Mouse (Mus musculus): Measurements from ENCODE around the gene Hist1h3h. TPM values are rescaled to one million over a fixed set of nuclear protein-coding genes. Genes with fewer than 3 reads are reported as not detected.
A peak's percentile ranks its signal among the peaks of the same experiment; 100 is the strongest.
"Not testable (repeated sequence)": the region's sequence is repeated elsewhere in the genome, so short reads cannot be mapped to it uniquely, and the experiment has no call there.

Gene Hist1h3h
- polyA plus RNA-seq, 1 experiment from 2014 or later, result 6.3 TPM

DNA sequence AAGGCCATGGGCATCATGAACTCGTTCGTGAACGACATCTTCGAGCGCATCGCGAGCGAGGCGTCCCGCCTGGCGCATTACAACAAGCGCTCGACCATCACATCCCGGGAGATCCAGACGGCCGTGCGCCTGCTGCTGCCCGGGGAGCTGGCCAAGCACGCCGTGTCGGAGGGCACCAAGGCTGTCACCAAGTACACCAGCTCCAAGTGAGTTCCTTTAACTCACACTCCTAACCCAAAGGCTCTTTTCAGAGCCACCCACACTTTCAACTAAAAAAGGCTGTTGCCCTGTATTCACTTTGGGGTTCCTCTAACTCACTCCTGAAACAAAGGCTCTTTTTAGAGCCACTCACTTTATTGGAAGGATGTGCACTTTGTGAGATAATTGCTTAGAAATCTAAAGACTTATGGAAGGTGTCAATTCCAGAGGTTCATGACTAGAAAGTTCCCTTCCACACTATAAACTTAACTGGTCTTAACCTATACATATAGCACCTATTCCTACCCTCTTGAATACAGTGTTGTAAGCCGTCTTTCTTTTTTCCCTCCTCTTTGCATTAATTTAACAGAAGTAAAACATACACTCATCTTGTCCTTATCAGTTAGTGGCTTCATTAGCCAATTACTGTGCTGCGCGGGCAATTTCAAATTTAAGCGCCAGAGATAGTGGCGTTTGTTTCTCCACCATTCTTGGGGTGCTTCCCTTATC is 37.0 kb downstream of the Hist1h3h start:
- H3K36me3 ChIP-seq; H3K9me3 ChIP-seq; ATAC-seq (ENCODE audit: insufficient read depth, low FRiP score, low read depth); H3K4me1 ChIP-seq; H3K27me3 ChIP-seq (replicated peaks): not testable (repeated sequence)
- peak overlapping the region; percentile 92 for H3K27ac ChIP-seq
- H3K9ac ChIP-seq, result peak overlapping the region; percentile 22; the same call in 1 of the 2 replicates
- peak overlapping the region; percentile 47 for H3K4me3 ChIP-seq (replicated peaks)
- peak overlapping the region; percentile 70 for H3K4me2 ChIP-seq
- WGBS, result under 1% methylated on average over 21 of the region's 26 CpGs

DNA sequence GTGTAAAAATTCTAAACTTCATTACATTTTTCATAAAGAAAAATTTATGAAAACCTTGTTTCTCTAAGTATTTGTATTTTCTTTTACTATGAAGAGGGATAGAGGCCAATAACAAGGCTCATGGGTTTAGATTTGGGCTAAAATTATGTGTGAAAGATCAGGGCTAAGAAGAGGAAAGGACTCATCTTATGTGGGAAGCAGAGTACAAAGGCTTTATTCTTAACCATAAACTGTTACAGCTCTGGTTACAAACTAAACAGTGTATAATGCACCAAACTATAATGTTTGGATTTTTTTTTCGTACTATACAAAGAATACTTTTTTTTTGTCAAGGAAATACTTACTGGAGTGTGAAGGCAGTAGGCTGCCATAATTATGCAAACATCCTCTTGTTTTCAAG is 38.2 kb downstream of the Hist1h3h start:
- 68% methylated on average over 1 of the region's 1 CpGs for WGBS
- no peak overlapping the region for H3K9ac ChIP-seq
- no peaks in the 10 kb centered on the region for H3K27me3 ChIP-seq (replicated peaks)
- H3K36me3 ChIP-seq, result no peaks in the 10 kb centered on the region
- ATAC-seq (ENCODE audit: insufficient read depth, low FRiP score, low read depth), result no peak
- peaks cover 4% of the 10 kb centered on the region; the same call in 1 of the 2 replicates for H3K4me1 ChIP-seq
- no peak overlapping the region for H3K27ac ChIP-seq
- no peak overlapping the region for H3K4me3 ChIP-seq (replicated peaks)
- H3K4me2 ChIP-seq, result peak overlapping the region; percentile 13; the same call in 1 of the 2 replicates
- no peaks in the 10 kb centered on the region for H3K9me3 ChIP-seq

Small RNA genes within 50 kb of the gene (microRNA-seq; reads per million reads assigned to microRNA genes)
- gene Gm44357, result not detected
- gene Gm44367, result not detected
- gene Gm44454, result not detected

Other genes starting within 250 kb of the Hist1h3h start
- 2.4 and 2.6 TPM in 2 replicates for gene Nkapl, start 249.2 kb upstream of the Hist1h3h start, polyA plus RNA-seq (2015; fragmentation: Nextera tagmentation; extraction: Ambion mirVana)
- gene Zkscan4, start 238.8 kb upstream of the Hist1h3h start, polyA plus RNA-seq (2015; fragmentation: Nextera tagmentation; extraction: Ambion mirVana), result 2.9 and 3.1 TPM in 2 replicates
- gene Gm10065, start 238.2 kb upstream of the Hist1h3h start, polyA plus RNA-seq (2015; fragmentation: Nextera tagmentation; extraction: Ambion mirVana), result not detected in 2 replicates
- 0.68 and 1.1 TPM in 2 replicates for gene AK157302, start 222.4 kb upstream of the Hist1h3h start, polyA plus RNA-seq (2015; fragmentation: Nextera tagmentation; extraction: Ambion mirVana)
- gene Gm11273, start 216.2 kb upstream of the Hist1h3h start, polyA plus RNA-seq (2015; fragmentation: Nextera tagmentation; extraction: Ambion mirVana), result 8.8 and 32.6 TPM in 2 replicates
- 5.4 and 5.5 TPM in 2 replicates for gene Zkscan8, start 186.5 kb upstream of the Hist1h3h start, polyA plus RNA-seq (2015; fragmentation: Nextera tagmentation; extraction: Ambion mirVana)
- 0.26 and 0.27 TPM in 2 replicates for gene Olfr1366, start 174.9 kb upstream of the Hist1h3h start, polyA plus RNA-seq (2015; fragmentation: Nextera tagmentation; extraction: Ambion mirVana)
- gene Olfr1535, start 157.8 kb upstream of the Hist1h3h start, polyA plus RNA-seq (2015; fragmentation: Nextera tagmentation; extraction: Ambion mirVana), result 0.06 TPM in 1 of 2 replicates, not detected in the other
- not detected in 2 replicates for gene Olfr1364, start 135.9 kb upstream of the Hist1h3h start, polyA plus RNA-seq (2015; fragmentation: Nextera tagmentation; extraction: Ambion mirVana)
- not detected in 2 replicates for gene Olfr1362, start 103.6 kb upstream of the Hist1h3h start, polyA plus RNA-seq (2015; fragmentation: Nextera tagmentation; extraction: Ambion mirVana)
- gene Olfr11, start 75.1 kb upstream of the Hist1h3h start, polyA plus RNA-seq (2015; fragmentation: Nextera tagmentation; extraction: Ambion mirVana), result not detected in 2 replicates
- gene Olfr1361, start 54.3 kb upstream of the Hist1h3h start, polyA plus RNA-seq (2015; fragmentation: Nextera tagmentation; extraction: Ambion mirVana), result not detected in 2 replicates
- gene Olfr1360, start 40.3 kb upstream of the Hist1h3h start, polyA plus RNA-seq (2015; fragmentation: Nextera tagmentation; extraction: Ambion mirVana), result not detected in 2 replicates
- gene Olfr1359, start 19.5 kb upstream of the Hist1h3h start, polyA plus RNA-seq (2015; fragmentation: Nextera tagmentation; extraction: Ambion mirVana), result not detected in 2 replicates
- 1.4 and 4.4 TPM in 2 replicates for gene Hist1h2bl, start 1.5 kb upstream of the Hist1h3h start, polyA plus RNA-seq (2015; fragmentation: Nextera tagmentation; extraction: Ambion mirVana)
- gene Hist1h2ai, start 1.2 kb upstream of the Hist1h3h start, polyA plus RNA-seq (2015; fragmentation: Nextera tagmentation; extraction: Ambion mirVana), result 25.1 TPM in 2 replicates
- gene Hist1h2bm, start 4.4 kb downstream of the Hist1h3h start, polyA plus RNA-seq (2015; fragmentation: Nextera tagmentation; extraction: Ambion mirVana), result 2.5 and 3.3 TPM in 2 replicates
- 2.9 and 3.6 TPM in 2 replicates for gene Hist1h4j, start 17.4 kb downstream of the Hist1h3h start, polyA plus RNA-seq (2015; fragmentation: Nextera tagmentation; extraction: Ambion mirVana)
- 2.4 and 3.2 TPM in 2 replicates for gene Hist1h4k, start 32.8 kb downstream of the Hist1h3h start, polyA plus RNA-seq (2015; fragmentation: Nextera tagmentation; extraction: Ambion mirVana)
- 28.6 and 40.6 TPM in 2 replicates for gene Hist1h2ak, start 36.2 kb downstream of the Hist1h3h start, polyA plus RNA-seq (2015; fragmentation: Nextera tagmentation; extraction: Ambion mirVana)
- gene Hist1h2bn, start 36.5 kb downstream of the Hist1h3h start, polyA plus RNA-seq (2015; fragmentation: Nextera tagmentation; extraction: Ambion mirVana), result 3.3 and 6.0 TPM in 2 replicates
- gene Hist1h1b, start 63.0 kb downstream of the Hist1h3h start, polyA plus RNA-seq (2015; fragmentation: Nextera tagmentation; extraction: Ambion mirVana), result 25.3 and 26.3 TPM in 2 replicates
- gene Hist1h3i, start 65.7 kb downstream of the Hist1h3h start, polyA plus RNA-seq (2015; fragmentation: Nextera tagmentation; extraction: Ambion mirVana), result 109 and 120 TPM in 2 replicates
- gene Hist1h2an, start 69.6 kb downstream of the Hist1h3h start, polyA plus RNA-seq (2015; fragmentation: Nextera tagmentation; extraction: Ambion mirVana), result 9.6 and 16.6 TPM in 2 replicates
- 1.4 and 2.1 TPM in 2 replicates for gene Hist1h2bp, start 69.8 kb downstream of the Hist1h3h start, polyA plus RNA-seq (2015; fragmentation: Nextera tagmentation; extraction: Ambion mirVana)
- gene Hist1h2bq, start 92.5 kb downstream of the Hist1h3h start, polyA plus RNA-seq (2015; fragmentation: Nextera tagmentation; extraction: Ambion mirVana), result 17.3 and 17.7 TPM in 2 replicates
- gene Hist1h2ao, start 92.8 kb downstream of the Hist1h3h start, polyA plus RNA-seq (2015; fragmentation: Nextera tagmentation; extraction: Ambion mirVana), result 1.7 TPM in 1 of 2 replicates, not detected in the other
- 0.68 TPM in 1 of 2 replicates, not detected in the other for gene Hist1h4m, start 94.1 kb downstream of the Hist1h3h start, polyA plus RNA-seq (2015; fragmentation: Nextera tagmentation; extraction: Ambion mirVana)
- gene Hist1h4n, start 114.5 kb downstream of the Hist1h3h start, polyA plus RNA-seq (2015; fragmentation: Nextera tagmentation; extraction: Ambion mirVana), result 14.0 and 15.4 TPM in 2 replicates
- 2,912 and 3,763 TPM in 2 replicates for gene Hist1h2ap, start 115.8 kb downstream of the Hist1h3h start, polyA plus RNA-seq (2015; fragmentation: Nextera tagmentation; extraction: Ambion mirVana)
- 19.8 and 19.9 TPM in 2 replicates for gene Hist1h2br, start 116.1 kb downstream of the Hist1h3h start, polyA plus RNA-seq (2015; fragmentation: Nextera tagmentation; extraction: Ambion mirVana)
- 7.8 and 8.5 TPM in 2 replicates for gene Zfp184, start 227.4 kb downstream of the Hist1h3h start, polyA plus RNA-seq (2015; fragmentation: Nextera tagmentation; extraction: Ambion mirVana)

All from stomach, embryonic 15.5 days (tissue).